Mouse (Mus musculus) heart, adult 2 months (tissue): Measurements from ENCODE around the gene Rpl28.

Source experiments
- CTCF ChIP-seq: fragments of 200-600 bp; IDR thresholded peaks from 2 replicates; pipeline ENCODE4 v1.8.1; 2022; ENCODE audit warnings: antibody characterized with exemption, mild to moderate bottlenecking, moderate library complexity
- POLR2A ChIP-seq: fragments of 200-500 bp; IDR thresholded peaks from 2 replicates; pipeline ENCODE4 v1.6.1; 2011; ENCODE audit warnings: mild to moderate bottlenecking, low read depth, low read length, control low read depth; ENCODE audit not compliant: insufficient read depth

DNA sequence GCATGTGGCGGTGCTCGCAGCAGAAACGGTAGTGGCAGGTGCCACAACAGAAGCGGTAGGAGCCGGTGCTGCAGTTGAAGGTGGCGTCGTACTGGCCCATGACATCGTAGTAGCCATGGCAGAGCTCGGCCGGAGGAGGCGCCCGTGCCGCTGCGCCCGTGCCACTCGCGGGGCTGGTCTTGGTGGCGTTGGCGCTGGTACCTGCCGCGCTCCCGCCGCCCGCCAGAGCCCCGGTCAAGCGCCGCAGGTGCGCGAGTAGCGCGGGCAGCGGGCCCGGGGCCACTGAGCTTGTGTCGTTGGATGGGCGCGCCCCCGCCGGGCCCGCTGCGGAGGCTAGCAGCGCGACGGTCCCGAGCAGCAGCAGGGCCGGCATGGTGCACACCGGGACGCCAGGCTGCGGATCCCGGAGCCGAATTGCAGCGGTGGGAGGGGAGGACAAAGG, 43.7 kb downstream of the Rpl28 start:
- peak; percentile 66 for TF ChIP-seq CTCF
- TF ChIP-seq POLR2A, result no peak
